Mouse (Mus musculus) liver, embryonic 15.5 days (tissue): ENCODE data around the gene Rnf39. TPM values are rescaled to one million over a fixed set of nuclear protein-coding genes. Genes with fewer than 3 reads are reported as not detected.
"Not testable (repeated sequence)": the region's sequence is repeated elsewhere in the genome, so short reads cannot be mapped to it uniquely, and the experiment has no call there.

ENCODE experiments used
- ATAC-seq: fragments of 200-750 bp; cut with Nextera tagmentation; 2 replicates; pipeline ENCODE4 v1.8.0; 2017; ENCODE audit warnings: moderate number of reproducible peaks, mild to moderate bottlenecking, moderate library complexity; ENCODE audit not compliant: insufficient read depth
- H3K27ac ChIP-seq: fragments of 300-500 bp; sonication (generic); replicated peaks from 2 replicates; pipeline ENCODE4 v1.5.1; 2015; ENCODE audit warnings: mild to moderate bottlenecking, inconsistent platforms
- H3K27me3 ChIP-seq: fragments of 300-500 bp; sonication (generic); 2 replicates; pipeline ENCODE4 v1.6.1; 2015; ENCODE audit warnings: mild to moderate bottlenecking, inconsistent platforms
- H3K36me3 ChIP-seq: fragments of 300-500 bp; sonication (generic); replicated peaks from 2 replicates; pipeline ENCODE4 v1.6.1; 2015; ENCODE audit warnings: moderate library complexity, mild to moderate bottlenecking, inconsistent platforms
- H3K4me1 ChIP-seq: fragments of 300-500 bp; sonication (generic); replicated peaks from 2 replicates; pipeline ENCODE4 v1.6.1; 2015; ENCODE audit warnings: inconsistent platforms
- H3K4me2 ChIP-seq: fragments of 300-500 bp; sonication (generic); 2 replicates; pipeline ENCODE4 v1.6.1; 2015; ENCODE audit warnings: moderate library complexity, mild to moderate bottlenecking, inconsistent platforms
- H3K4me3 ChIP-seq: fragments of 300-500 bp; sonication (generic); replicated peaks from 2 replicates; pipeline ENCODE4 v1.5.1; 2015; ENCODE audit warnings: mild to moderate bottlenecking, inconsistent platforms
- H3K9ac ChIP-seq: fragments of 300-500 bp; sonication (generic); 2 replicates; pipeline ENCODE4 v1.6.1; 2015; ENCODE audit warnings: moderate library complexity, mild to moderate bottlenecking, inconsistent platforms
- H3K9me3 ChIP-seq: fragments of 300-500 bp; sonication (generic); replicated peaks from 2 replicates; pipeline ENCODE4 v1.6.1; 2016; ENCODE audit warnings: inconsistent platforms
- WGBS: fragments of 180-500 bp; shearing (Covaris S2); methylation state at CpG from one replicate; pipeline ENCODE4 v1.1.7; 2015; ENCODE audit warnings: mixed read lengths; ENCODE audit not compliant: insufficient replicate concordance; 5-methylcytosine and 5-hydroxymethylcytosine counted together
- polyA plus RNA-seq: library from polyadenylated mRNA; unstranded; fragments of >200 nt; fragmentation: Nextera tagmentation; extraction: Ambion mirVana; gene quantifications from 2 replicates; pipeline ENCODE4 v1.2.1, GENCODE M21; 2015

Gene Rnf39
- polyA plus RNA-seq, 1 experiment from 2014 or later = 0.14 TPM

- H3K9me3 ChIP-seq = no peaks in the 10 kb centered on the region
- H3K9ac ChIP-seq = no peak overlapping the region
- H3K27ac ChIP-seq = no peak overlapping the region
- WGBS = 41% methylated on average over 5 of the region's 5 CpGs
- no peak overlapping the region for H3K4me3 ChIP-seq
- no peak for ATAC-seq
- H3K36me3 ChIP-seq = no peaks in the 10 kb centered on the region
- H3K27me3 ChIP-seq = peaks cover 36% of the 10 kb centered on the region
- H3K4me2 ChIP-seq = no peak overlapping the region
- H3K4me1 ChIP-seq = no peaks in the 10 kb centered on the region
These were observed 39.8 kb downstream of the Rnf39 start for GRCm38 (mm10) chr17:36982253-36983155.

GRCm38 (mm10) chr17:36988475-36988874 is 45.8 kb downstream of the Rnf39 start:
- ATAC-seq = no peak
- 9% methylated on average over 24 of the region's 24 CpGs for WGBS
- H3K4me3 ChIP-seq = no peak overlapping the region
- H3K4me1 ChIP-seq = no peaks in the 10 kb centered on the region
- H3K27ac ChIP-seq = no peak overlapping the region
- no peaks in the 10 kb centered on the region for H3K9me3 ChIP-seq
- H3K9ac ChIP-seq = no peak overlapping the region
- H3K36me3 ChIP-seq = no peaks in the 10 kb centered on the region
- no peak overlapping the region; the same call in 1 of the 2 replicates for H3K4me2 ChIP-seq
- peaks cover 39% of the 10 kb centered on the region for H3K27me3 ChIP-seq

- H3K27ac ChIP-seq = no peak within 1 kb of the TSS
- no peaks in the 10 kb centered on the region for H3K9me3 ChIP-seq
- peaks cover 39% of the 10 kb centered on the region for H3K27me3 ChIP-seq
- no peaks in the 10 kb centered on the region for H3K4me1 ChIP-seq
- WGBS = 39% methylated on average over 5 of the region's 5 CpGs
- ATAC-seq = no peak
- H3K36me3 ChIP-seq = no peaks in the 10 kb centered on the region
- no peak within 1 kb of the TSS for H3K4me3 ChIP-seq
- H3K9ac ChIP-seq = no peak within 1 kb of the TSS
- H3K4me2 ChIP-seq = no peak within 1 kb of the TSS; the same call in 1 of the 2 replicates
These were observed 46.7 kb downstream of the Rnf39 start, which contains the start of gene H2-M5 for GRCm38 (mm10) chr17:36989437-36989836. Gene H2-M5, minus strand, starts transcription at chr17:36989537.

GRCm38 (mm10) chr17:36990630-36991029 is 47.9 kb downstream of the Rnf39 start:
- not testable (repeated sequence) for H3K4me2 ChIP-seq, H3K4me1 ChIP-seq, H3K4me3 ChIP-seq, H3K9me3 ChIP-seq, ATAC-seq, H3K27ac ChIP-seq, H3K36me3 ChIP-seq, H3K9ac ChIP-seq
- WGBS = 67% methylated on average over 6 of the region's 6 CpGs
- peaks cover 34% of the 10 kb centered on the region for H3K27me3 ChIP-seq

GRCm38 (mm10) chr17:36992336-36993104 is 49.8 kb downstream of the Rnf39 start:
- Histone ChIP-seq H3K36me3 (no peaks in the 10 kb centered on the region), H3K9me3 (no peaks in the 10 kb centered on the region), H3K27me3 (peaks cover 22% of the 10 kb centered on the region), H3K4me2 (no peak overlapping the region), H3K9ac (no peak overlapping the region), H3K4me3 (no peak overlapping the region), H3K27ac (no peak overlapping the region), H3K4me1 (no peaks in the 10 kb centered on the region)
- ATAC-seq = no peak
- WGBS = 10% methylated on average over 3 of the region's 3 CpGs

- Histone ChIP-seq H3K4me3 (no peak overlapping the region), H3K27ac (no peak overlapping the region), H3K9ac (no peak overlapping the region), H3K27me3 (peaks cover 8% of the 10 kb centered on the region), H3K9me3 (no peaks in the 10 kb centered on the region), H3K4me1 (no peaks in the 10 kb centered on the region), H3K4me2 (no peak overlapping the region), H3K36me3 (no peaks in the 10 kb centered on the region)
- no peak for ATAC-seq
- 66% methylated on average over 4 of the region's 4 CpGs for WGBS
These were observed 51.1 kb downstream of the Rnf39 start for GRCm38 (mm10) chr17:36993770-36994325.

- no peak for ATAC-seq
- H3K9ac ChIP-seq = no peak overlapping the region
- H3K27me3 ChIP-seq = peaks cover 2% of the 10 kb centered on the region
- H3K4me3 ChIP-seq = no peak overlapping the region
- H3K36me3 ChIP-seq = no peaks in the 10 kb centered on the region
- 83% methylated on average over 2 of the region's 2 CpGs for WGBS
- H3K27ac ChIP-seq = no peak overlapping the region
- H3K9me3 ChIP-seq = no peaks in the 10 kb centered on the region
- no peak overlapping the region for H3K4me2 ChIP-seq
- H3K4me1 ChIP-seq = no peaks in the 10 kb centered on the region
These were observed 51.8 kb downstream of the Rnf39 start for GRCm38 (mm10) chr17:36994528-36994927.

- ATAC-seq = no peak
- no peaks in the 10 kb centered on the region for H3K27me3 ChIP-seq
- no peak overlapping the region for H3K4me3 ChIP-seq
- no peak overlapping the region for H3K4me2 ChIP-seq
- no peak overlapping the region for H3K27ac ChIP-seq
- H3K36me3 ChIP-seq = no peaks in the 10 kb centered on the region
- H3K9ac ChIP-seq = no peak overlapping the region
- H3K4me1 ChIP-seq = no peaks in the 10 kb centered on the region
- no peaks in the 10 kb centered on the region for H3K9me3 ChIP-seq
- WGBS = 58% methylated on average over 3 of the region's 3 CpGs
These were observed 52.7 kb downstream of the Rnf39 start for GRCm38 (mm10) chr17:36995448-36995847.

- 20% methylated on average over 7 of the region's 7 CpGs for WGBS
These were observed 54.5 kb downstream of the Rnf39 start for GRCm38 (mm10) chr17:36997033-36997735.

More at GRCm38 (mm10) chr17:36997033-36997735, 54.5 kb downstream of the Rnf39 start:
- Histone ChIP-seq H3K36me3 (no peaks in the 10 kb centered on the region), H3K4me3 (no peak overlapping the region), H3K9me3 (no peaks in the 10 kb centered on the region), H3K9ac (no peak overlapping the region), H3K4me1 (no peaks in the 10 kb centered on the region), H3K4me2 (no peak overlapping the region), H3K27ac (no peak overlapping the region), H3K27me3 (peaks cover 9% of the 10 kb centered on the region)
- no peak for ATAC-seq
